Mouse (Mus musculus) heart, adult 11 months (tissue): ENCODE measurements around the gene Racgap1.

Experiments used
- DNase-seq: peaks from one replicate; pipeline ENCODE4 v3.0.0; 2022

Racgap1 gene

DNA sequence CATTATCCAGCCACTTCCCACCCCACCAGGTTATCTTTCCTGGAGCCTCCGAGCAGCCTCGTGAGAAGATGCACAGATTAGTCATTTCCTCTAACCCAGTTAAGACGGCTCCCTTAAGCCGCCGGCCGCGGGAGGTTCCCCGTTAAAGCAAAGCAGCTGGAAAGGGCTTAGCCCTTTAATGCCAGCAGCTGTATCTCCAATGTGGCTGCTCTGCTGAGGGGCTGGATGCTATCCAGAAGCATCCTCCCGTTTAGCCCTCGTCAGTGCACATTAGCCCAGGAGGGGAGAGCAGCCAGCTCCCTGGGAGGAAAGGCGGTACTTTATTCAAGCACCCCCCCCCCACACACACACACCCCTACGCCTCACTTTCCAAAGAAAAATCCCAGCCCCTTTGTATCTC, 36.7 kb downstream of the Racgap1 start:
- DNase-seq = peak; percentile 91

DNA sequence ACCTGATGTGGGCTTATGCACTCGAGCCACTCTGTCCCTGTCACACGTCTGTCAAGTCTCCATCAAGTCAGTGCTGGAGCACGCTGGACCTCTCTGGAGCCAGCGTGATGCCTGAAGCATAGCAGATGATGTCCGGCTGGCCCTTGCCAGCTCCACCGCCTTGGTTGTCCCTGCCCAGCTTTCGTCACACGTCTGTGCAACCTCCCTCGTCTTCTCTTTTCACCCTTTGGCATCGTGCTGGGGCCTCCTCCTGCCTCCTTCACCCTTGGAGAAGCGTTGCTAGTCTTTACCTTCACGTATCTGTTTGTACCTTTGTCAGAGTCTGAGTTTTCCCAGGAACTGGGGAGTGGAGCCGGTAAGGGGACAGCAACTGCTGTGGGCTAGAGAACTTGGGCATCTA, 37.2 kb downstream of the Racgap1 start:
- DNase-seq = no peak

DNA sequence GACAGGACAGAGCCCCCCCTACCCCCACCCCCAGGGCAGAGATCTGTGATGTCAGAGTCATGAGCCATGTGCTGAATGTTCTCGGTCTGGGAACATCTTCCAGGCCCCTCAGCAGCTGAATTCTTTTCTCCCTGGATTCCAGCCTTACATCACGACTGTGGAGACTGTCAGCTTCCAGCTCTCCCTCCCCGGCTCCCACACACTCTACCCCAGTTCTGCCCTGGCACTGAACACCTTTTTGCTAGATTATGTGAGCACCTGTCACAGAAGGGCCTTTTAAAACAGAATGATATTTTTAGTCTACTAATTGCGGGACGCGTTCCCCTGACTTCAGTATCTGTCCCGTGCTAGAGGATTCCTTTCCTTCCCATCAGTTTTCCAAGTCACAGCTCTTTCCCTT, 39.9 kb downstream of the Racgap1 start:
- no peak for DNase-seq

- DNase-seq = no peak
Observed at GRCm38 (mm10) chr15:99608382-99609125, 42.9 kb downstream of the Racgap1 start.

DNA sequence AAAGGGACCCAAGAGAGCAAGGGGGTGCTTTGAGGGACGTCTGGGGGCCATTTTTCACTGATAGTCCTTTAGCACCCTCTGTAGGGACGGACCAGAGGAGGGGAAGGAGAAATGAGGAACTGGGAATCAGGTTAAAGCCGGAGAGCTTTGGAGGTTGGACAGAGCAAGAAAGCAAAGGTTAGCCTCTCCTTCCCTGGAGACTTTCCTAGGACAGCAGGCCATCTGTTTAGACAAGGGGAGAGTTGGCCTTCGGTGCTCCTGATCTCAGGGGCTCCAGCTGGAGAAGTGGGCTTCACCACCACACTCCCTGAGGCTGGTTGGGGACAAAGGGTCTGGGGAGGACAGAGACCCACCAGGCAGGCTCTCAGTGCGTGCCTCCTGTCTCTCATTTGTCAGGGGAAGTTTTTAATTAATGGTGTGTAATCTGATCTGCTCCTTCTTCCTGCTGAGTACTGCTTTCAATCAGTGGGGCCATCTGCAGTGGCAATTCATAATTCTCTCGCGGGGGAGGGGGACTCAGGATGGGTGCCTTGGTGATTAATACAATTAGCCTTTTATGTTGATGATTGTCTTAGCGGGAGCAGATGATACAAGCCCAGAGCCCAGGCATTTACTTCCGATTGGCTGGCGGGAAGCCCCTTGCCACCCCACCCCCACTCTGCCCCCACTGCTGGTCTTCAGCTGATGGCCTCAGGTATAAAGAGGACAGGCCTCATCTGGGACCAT, 43.9 kb downstream of the Racgap1 start:
- DNase-seq = no peak

GRCm38 (mm10) chr15:99606515-99606914, 44.9 kb downstream of the Racgap1 start:
- no peak for DNase-seq

GRCm38 (mm10) chr15:99605595-99605994, 45.9 kb downstream of the Racgap1 start:
- DNase-seq = no peak

GRCm38 (mm10) chr15:99603216-99603615, 48.2 kb downstream of the Racgap1 start:
- no peak for DNase-seq

DNA sequence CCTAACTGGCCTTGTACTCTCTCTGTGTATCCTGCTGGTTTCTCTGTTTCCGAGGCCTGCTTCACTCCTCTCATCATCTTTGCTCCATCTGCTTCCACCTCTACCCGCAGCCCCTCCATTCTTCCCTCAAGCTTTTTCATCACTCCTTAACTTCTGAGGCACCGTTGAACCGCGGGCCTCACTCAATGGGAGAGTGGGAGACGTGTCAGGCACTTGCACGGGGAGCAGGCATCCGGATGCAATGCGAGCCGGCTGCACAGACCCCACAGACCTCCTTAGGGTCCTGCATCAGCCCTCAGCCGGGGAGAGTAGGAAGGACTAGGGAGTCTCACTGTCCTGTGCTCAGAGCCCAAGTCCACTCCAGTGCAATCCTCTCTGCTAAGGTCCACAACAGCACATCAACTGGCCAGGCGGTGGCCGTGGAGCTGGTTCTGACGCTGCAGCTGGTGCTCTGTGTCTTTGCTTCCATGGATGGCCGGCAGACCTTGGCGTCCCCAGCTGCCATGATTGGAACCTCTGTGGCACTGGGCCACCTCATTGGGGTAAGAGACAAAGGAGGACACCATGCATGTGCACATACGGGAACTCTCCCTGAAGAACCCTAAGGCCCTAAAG, 49.1 kb downstream of the Racgap1 start:
- DNase-seq = no peak

DNA sequence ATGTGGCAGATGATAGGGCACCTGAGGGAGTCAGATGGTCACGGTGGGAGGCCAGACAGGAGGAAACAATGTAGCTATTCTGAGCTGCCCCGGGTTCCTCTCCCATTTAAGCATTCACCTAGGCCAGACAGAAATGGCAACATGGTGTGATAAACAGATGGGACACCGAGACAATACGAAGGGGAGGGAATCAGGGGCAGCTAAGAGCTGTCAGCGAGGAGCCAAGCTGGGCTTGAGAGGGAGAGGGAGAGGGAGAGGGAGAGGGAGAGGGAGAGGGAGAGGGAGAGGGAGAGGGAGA, 49.7 kb downstream of the Racgap1 start:
- DNase-seq = no peak

GRCm38 (mm10) chr15:99600986-99601822, 50.3 kb downstream of the Racgap1 start, which contains the start of gene Aqp6:
Gene Aqp6 (plus strand): TSS chr15:99601400.
- no peak for DNase-seq

GRCm38 (mm10) chr15:99599245-99600070, 52.0 kb downstream of the Racgap1 start:
- DNase-seq = no peak

DNA sequence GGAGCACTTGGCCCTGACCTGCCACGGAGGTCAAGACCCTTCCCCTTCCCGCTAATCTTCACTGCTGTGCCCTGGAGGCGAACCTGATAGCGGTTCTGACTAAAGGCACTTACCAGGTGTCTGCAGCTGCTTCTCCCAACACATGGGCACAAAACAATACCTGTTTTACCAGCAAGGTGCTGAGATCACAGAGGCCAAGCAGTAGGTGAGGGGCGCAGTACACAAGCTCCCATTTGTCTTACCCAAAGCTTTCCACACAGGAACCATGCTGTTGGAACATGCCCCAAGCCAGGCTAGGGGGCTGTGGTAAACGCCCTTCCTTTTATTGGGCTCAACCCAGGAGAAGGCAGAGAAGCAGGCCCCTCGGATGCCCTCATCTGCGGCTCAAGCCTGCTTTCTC, 53.9 kb downstream of the Racgap1 start:
- DNase-seq = no peak

GRCm38 (mm10) chr15:99596841-99597240, 54.6 kb downstream of the Racgap1 start:
- no peak for DNase-seq

DNA sequence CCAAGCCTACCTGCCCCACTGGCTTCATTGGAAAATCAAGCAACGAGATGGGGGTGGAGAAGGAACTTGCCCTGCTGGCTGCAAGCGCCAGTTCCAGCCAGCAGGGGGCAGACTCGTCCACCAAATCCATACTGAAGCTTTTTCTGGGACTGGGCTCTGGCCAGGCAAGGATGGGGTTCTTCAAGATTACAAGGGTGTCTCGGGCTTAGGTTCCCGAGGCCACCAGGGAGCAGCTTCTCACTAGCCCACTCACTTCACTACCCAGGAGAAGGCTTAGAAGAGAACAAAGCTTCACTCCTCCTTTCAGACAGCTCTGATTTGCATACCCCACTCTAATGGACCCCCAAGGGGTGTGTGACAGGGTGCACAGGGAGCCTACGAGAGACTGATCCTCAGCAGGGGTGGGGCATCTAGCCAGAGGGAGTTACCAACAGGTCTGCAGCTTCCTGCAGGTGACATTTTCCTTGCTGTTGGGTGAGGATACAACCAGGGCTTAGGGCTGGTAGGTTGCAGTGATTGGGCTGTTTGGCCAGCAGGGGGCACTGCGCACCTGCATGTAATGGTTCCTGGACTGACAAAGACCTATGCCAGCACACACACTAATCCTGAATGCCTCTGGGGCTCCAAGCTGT, 55.3 kb downstream of the Racgap1 start:
- peak; percentile 96 for DNase-seq

- no peak for DNase-seq
Observed at GRCm38 (mm10) chr15:99594951-99595350, 56.5 kb downstream of the Racgap1 start.

GRCm38 (mm10) chr15:99592877-99593276, 58.6 kb downstream of the Racgap1 start:
- DNase-seq = no peak

- DNase-seq = no peak
Observed at GRCm38 (mm10) chr15:99592177-99592576, 59.3 kb downstream of the Racgap1 start.

DNA sequence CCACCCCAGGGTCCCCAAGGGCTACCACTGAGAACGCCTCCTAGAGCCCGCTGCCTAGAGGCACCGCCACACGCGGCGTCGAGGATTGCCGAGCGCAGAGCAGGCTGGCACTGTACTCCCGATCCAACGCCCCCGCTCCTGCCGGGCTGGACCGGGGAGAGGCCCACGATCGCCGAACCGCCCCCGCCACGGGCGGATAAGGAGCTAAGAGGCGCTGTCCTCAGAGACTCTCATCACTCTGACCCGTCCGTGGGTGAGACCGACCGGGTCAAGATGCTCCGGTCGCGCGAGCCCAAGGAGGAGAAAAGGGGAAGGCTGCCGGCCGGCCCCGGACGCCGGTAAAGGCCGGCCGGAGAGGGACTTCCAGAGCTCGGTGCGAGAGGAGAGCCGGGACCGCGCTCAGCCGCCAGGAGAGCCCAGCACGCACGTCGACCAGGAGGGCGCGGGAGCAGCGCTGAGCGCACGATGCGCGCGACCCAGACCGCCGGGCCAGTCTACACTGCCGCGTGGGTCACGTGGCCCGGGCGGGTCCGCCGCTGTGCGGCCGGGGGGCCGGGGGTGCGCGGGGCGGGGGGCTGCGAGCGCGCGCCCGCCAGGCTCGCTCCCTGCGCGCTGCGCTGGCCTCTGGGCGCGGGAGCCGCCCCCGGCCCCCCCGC, 60.9 kb downstream of the Racgap1 start, which contains the start of gene Aqp5:
Aqp5 (plus strand) TSS at position 354 of the 656 bp plus-strand sequence.
- DNase-seq = no peak

- DNase-seq = no peak
Observed at GRCm38 (mm10) chr15:99589704-99590103, 61.8 kb downstream of the Racgap1 start.

- DNase-seq = no peak
Observed at GRCm38 (mm10) chr15:99589237-99589636, 62.2 kb downstream of the Racgap1 start.
